Mouse (Mus musculus): ENCODE results near the gene R3hdm2. TPM values are rescaled to one million over a fixed set of nuclear protein-coding genes. Genes with fewer than 3 reads are reported as not detected.
A peak's percentile ranks its signal among the peaks of the same experiment; 100 is the strongest.

The R3hdm2 gene
- total RNA-seq, 4 experiments from 2014 or later, result 130 to 135 (median 131) TPM

GRCm38 (mm10) chr10:127491128-127491512 is 111.0 kb downstream of the R3hdm2 start:
- no peak for DNase-seq (ENCODE audit: low spot score in 2 of 2)

GRCm38 (mm10) chr10:127492118-127492517 is 112.0 kb downstream of the R3hdm2 start:
- DNase-seq (ENCODE audit: low spot score in 2 of 2), result no peak

- DNase-seq (ENCODE audit: low spot score in 2 of 2), result no peak
Observed at GRCm38 (mm10) chr10:127496156-127496555, 116.0 kb downstream of the R3hdm2 start.

- DNase-seq (ENCODE audit: low spot score in 2 of 2), result no peak
Observed at GRCm38 (mm10) chr10:127499516-127499915, 119.4 kb downstream of the R3hdm2 start.

GRCm38 (mm10) chr10:127500042-127500441 is 119.9 kb downstream of the R3hdm2 start:
- no peak for DNase-seq (ENCODE audit: low spot score in 2 of 2)

- peak in 1 of 2 experiments; percentile 61 for DNase-seq (ENCODE audit: low spot score in 2 of 2)
Observed at GRCm38 (mm10) chr10:127500894-127501893, 121.1 kb downstream of the R3hdm2 start, which contains the start of gene Stac3. TSS of gene Stac3 (plus strand) at chr10:127501686.

- peak; percentile 49 to 54 for DNase-seq (ENCODE audit: low spot score in 2 of 2)
Observed at GRCm38 (mm10) chr10:127508239-127508638, 128.1 kb downstream of the R3hdm2 start.

- peak; percentile 64 to 71 for DNase-seq (ENCODE audit: low spot score in 2 of 2)
Observed at GRCm38 (mm10) chr10:127509051-127509836, 129.1 kb downstream of the R3hdm2 start.

GRCm38 (mm10) chr10:127509837-127510701 is 129.9 kb downstream of the R3hdm2 start:
- no peak for DNase-seq (ENCODE audit: low spot score in 2 of 2)

- no peak for DNase-seq (ENCODE audit: low spot score in 2 of 2)
Observed at GRCm38 (mm10) chr10:127510895-127511617, 130.9 kb downstream of the R3hdm2 start.

- DNase-seq (ENCODE audit: low spot score in 2 of 2), result no peak
Observed at GRCm38 (mm10) chr10:127511634-127512306, 131.6 kb downstream of the R3hdm2 start.

GRCm38 (mm10) chr10:127512307-127512666 is 132.2 kb downstream of the R3hdm2 start:
- DNase-seq (ENCODE audit: low spot score in 2 of 2), result no peak

GRCm38 (mm10) chr10:127512813-127513212 is 132.7 kb downstream of the R3hdm2 start:
- peak; percentile 92 to 94 for DNase-seq (ENCODE audit: low spot score in 2 of 2)

GRCm38 (mm10) chr10:127513501-127514091 is 133.5 kb downstream of the R3hdm2 start:
- DNase-seq (ENCODE audit: low spot score in 2 of 2), result no peak

- DNase-seq (ENCODE audit: low spot score in 2 of 2), result no peak
Observed at GRCm38 (mm10) chr10:127514111-127514698, 134.1 kb downstream of the R3hdm2 start.

GRCm38 (mm10) chr10:127514764-127515163 is 134.6 kb downstream of the R3hdm2 start, which contains the start of gene Ndufa4l2:
TSS of gene Ndufa4l2 (plus strand) at chr10:127514967.
- no peak for DNase-seq (ENCODE audit: low spot score in 2 of 2)

GRCm38 (mm10) chr10:127515271-127515982 is 135.3 kb downstream of the R3hdm2 start:
- no peak for DNase-seq (ENCODE audit: low spot score in 2 of 2)

GRCm38 (mm10) chr10:127515983-127516459 is 135.9 kb downstream of the R3hdm2 start:
- DNase-seq (ENCODE audit: low spot score in 2 of 2), result no peak
